Mouse (Mus musculus): ENCODE results near the gene Pcyt2.

The Pcyt2 gene

GRCm38 (mm10) chr11:120632559-120633519, 15.1 kb upstream of the Pcyt2 start:
- peak; percentile 40 to 65 for DNase-seq

- DNase-seq, result no peak
These were observed 14.2 kb upstream of the Pcyt2 start for GRCm38 (mm10) chr11:120631726-120632448.

- peak; percentile 33 to 45 for DNase-seq
These were observed 13.4 kb upstream of the Pcyt2 start for GRCm38 (mm10) chr11:120630881-120631725.

GRCm38 (mm10) chr11:120630401-120630871, 12.7 kb upstream of the Pcyt2 start:
- DNase-seq, result no peak

- peak in 1 of 2 experiments; percentile 47 for DNase-seq
These were observed 12.2 kb upstream of the Pcyt2 start for GRCm38 (mm10) chr11:120629911-120630310.

- DNase-seq, result peak; percentile 74 to 84
These were observed 11.6 kb upstream of the Pcyt2 start for GRCm38 (mm10) chr11:120629341-120629730.

GRCm38 (mm10) chr11:120628601-120629340, 11.0 kb upstream of the Pcyt2 start:
- DNase-seq, result peak in 1 of 2 experiments; percentile 35

- DNase-seq, result peak; percentile 66 to 78
These were observed 9.9 kb upstream of the Pcyt2 start for GRCm38 (mm10) chr11:120627468-120628300.

GRCm38 (mm10) chr11:120626785-120627467, 9.2 kb upstream of the Pcyt2 start:
- peak in 1 of 2 experiments; percentile 24 for DNase-seq

GRCm38 (mm10) chr11:120625152-120625775, 7.5 kb upstream of the Pcyt2 start, which contains the start of gene Sirt7:
Gene Sirt7 (minus strand): TSS chr11:120625240.
- DNase-seq, result peak in 1 of 2 experiments; percentile 42

- DNase-seq, result peak; percentile 83 to 90
These were observed 7.0 kb upstream of the Pcyt2 start for GRCm38 (mm10) chr11:120624680-120625111.

- DNase-seq, result peak; percentile 79 to 81
These were observed 6.4 kb upstream of the Pcyt2 start for GRCm38 (mm10) chr11:120623961-120624679.

- DNase-seq, result peak in 1 of 2 experiments; percentile 2
These were observed 5.1 kb upstream of the Pcyt2 start for GRCm38 (mm10) chr11:120622805-120623204.

- no peak for DNase-seq
These were observed 2.5 kb upstream of the Pcyt2 start for GRCm38 (mm10) chr11:120620195-120620594.

- peak in 1 of 2 experiments; percentile 13 for DNase-seq
These were observed 1.1 kb upstream of the Pcyt2 start for GRCm38 (mm10) chr11:120618619-120619535.

- DNase-seq, result peak in 1 of 2 experiments; percentile 16
These were observed 980 bp downstream of the Pcyt2 start for GRCm38 (mm10) chr11:120616617-120617294.

Data from thymus, postnatal 36 days (tissue).